Mouse (Mus musculus) layer of hippocampus, postnatal 10 days (tissue): ENCODE results near the gene Bsn. TPM values are rescaled to one million over a fixed set of nuclear protein-coding genes. Genes with fewer than 3 reads are reported as not detected.

Experiments used
- microRNA-seq, 2 experiments: library from miRNA; unstranded; fragments of <30 nt; microRNA quantifications; one replicate each; pipeline ENCODE4 v1.2.0; 2021
- total RNA-seq, 2 experiments: library from RNA; stranded (reverse); gene quantifications; 2 replicates each; pipeline ENCODE4 v1.2.3; 2021

Gene Bsn
- total RNA-seq, 2 experiments from 2014 or later, result 129 to 137 TPM

Small RNAs within 50 kb of the gene (microRNA-seq; reads per million reads assigned to microRNA genes)
- gene Gm47303 (0 to 0.59 reads per million in 2 experiments), gene Mir7088 (0 reads per million in 2 experiments)

Other genes starting within 250 kb of the Bsn start
- gene Traip, start 240.2 kb downstream of the Bsn start, total RNA-seq, result 10 to 100 TPM; 19.6 to 25.9 TPM
- 1 to 10 TPM; 3.7 to 4.1 TPM for gene Uba7, start 214.9 kb downstream of the Bsn start, total RNA-seq
- gene Gm20661, start 207.3 kb downstream of the Bsn start, total RNA-seq, result 1 to 10 TPM; 1.4 TPM
- 10 to 100 TPM in 1 of 2 experiments, 1 to 10 TPM in 1; 10.0 to 10.3 TPM for gene Inka1, start 204.5 kb downstream of the Bsn start, total RNA-seq
- gene Cdhr4, start 197.9 kb downstream of the Bsn start, total RNA-seq, result 1 to 10 TPM; 4.1 to 4.9 TPM
- 1 to 10 TPM in 1 of 2 experiments, not detected in 1; 1.1 TPM for gene Gm20662, start 194.0 kb downstream of the Bsn start, total RNA-seq
- 100 to 1,000 TPM; 159 to 163 TPM for gene Ip6k1, start 187.9 kb downstream of the Bsn start, total RNA-seq
- gene Gmppb, start 141.1 kb downstream of the Bsn start, total RNA-seq, result 10 to 100 TPM; 16.0 to 18.3 TPM
- gene Amigo3, start 137.2 kb downstream of the Bsn start, total RNA-seq, result 1 to 10 TPM; 2.0 to 2.1 TPM
- not detected for gene Mst1, start 109.9 kb downstream of the Bsn start, total RNA-seq
- gene Rnf123, start 107.0 kb downstream of the Bsn start, total RNA-seq, result 10 to 100 TPM; 82.4 to 90.0 TPM
- gene Apeh, start 95.8 kb downstream of the Bsn start, total RNA-seq, result 10 to 100 TPM; 41.0 to 46.7 TPM
- 100 to 1,000 TPM; 132 to 136 TPM for gene Dag1, start 73.6 kb upstream of the Bsn start, total RNA-seq
- gene Nicn1, start 100.0 kb upstream of the Bsn start, total RNA-seq, result 10 to 100 TPM; 86.6 to 92.6 TPM
- 10 to 100 TPM; 24.6 to 26.5 TPM for gene Amt, start 106.5 kb upstream of the Bsn start, total RNA-seq
- gene Rhoa, start 115.7 kb upstream of the Bsn start, total RNA-seq, result 100 to 1,000 TPM; 212 to 222 TPM
- gene Tcta, start 115.8 kb upstream of the Bsn start, total RNA-seq, result 10 to 100 TPM; 44.8 to 46.9 TPM
- 10 to 100 TPM; 63.6 to 67.8 TPM for gene Gpx1, start 148.5 kb upstream of the Bsn start, total RNA-seq
- gene Usp4, start 157.5 kb upstream of the Bsn start, total RNA-seq, result 100 to 1,000 TPM; 121 to 132 TPM
- 1 to 10 TPM; 1.9 to 2.5 TPM for gene 1700102P08Rik, start 202.4 kb upstream of the Bsn start, total RNA-seq
- gene Ccdc36, start 238.1 kb upstream of the Bsn start, total RNA-seq, result under 1 TPM; 0.11 to 0.23 TPM
- gene BC048562, start 246.1 kb upstream of the Bsn start, total RNA-seq, result not detected